Mouse (Mus musculus): ENCODE measurements around the gene Eif2d. TPM values are rescaled to one million over a fixed set of nuclear protein-coding genes. Genes with fewer than 3 reads are reported as not detected.

The Eif2d gene
- polyA plus RNA-seq, 1 experiment from 2014 or later: 48.1 TPM

- ATAC-seq (replicated peaks; ENCODE audit: extremely low read depth, insufficient read depth, low FRiP score): peak; percentile 37; the same call in 1 of the 2 replicates
- no peaks in the 10 kb centered on the region for H3K36me3 ChIP-seq (ENCODE audit: control insufficient read depth, insufficient read depth)
- H3K9ac ChIP-seq (ENCODE audit: low read length): peak overlapping the region; percentile 45
- 29% methylated on average over 12 of the region's 12 CpGs for WGBS
- H3K4me1 ChIP-seq (ENCODE audit: control insufficient read depth, insufficient read depth, low read length): peaks cover 28% of the 10 kb centered on the region
- H3K4me3 ChIP-seq (ENCODE audit: low read length): peak overlapping the region; percentile 37
- no peaks in the 10 kb centered on the region for H3K9me3 ChIP-seq (replicated peaks; ENCODE audit: control insufficient read depth, low read length)
- peak overlapping the region; percentile 54 for H3K27ac ChIP-seq (ENCODE audit: low read length)
- peak overlapping the region; percentile 60 for H3K4me2 ChIP-seq (ENCODE audit: low read depth, low read length)
- H3K27me3 ChIP-seq (ENCODE audit: control insufficient read depth, insufficient read depth, low read length): no peaks in the 10 kb centered on the region
Observed at GRCm38 (mm10) chr1:131233527-131233926, 80.5 kb downstream of the Eif2d start.

- Histone ChIP-seq H3K27me3 (ENCODE audit: control insufficient read depth, insufficient read depth, low read length) (no peaks in the 10 kb centered on the region), H3K36me3 (ENCODE audit: control insufficient read depth, insufficient read depth) (no peaks in the 10 kb centered on the region), H3K9me3 (replicated peaks; ENCODE audit: control insufficient read depth, low read length) (no peaks in the 10 kb centered on the region), H3K9ac (ENCODE audit: low read length) (no peak overlapping the region), H3K27ac (ENCODE audit: low read length) (no peak overlapping the region), H3K4me3 (ENCODE audit: low read length) (no peak overlapping the region), H3K4me2 (ENCODE audit: low read depth, low read length) (no peak overlapping the region), H3K4me1 (ENCODE audit: control insufficient read depth, insufficient read depth, low read length) (peaks cover 27% of the 10 kb centered on the region)
- 46% methylated on average over 7 of the region's 7 CpGs for WGBS
- no peak for ATAC-seq (replicated peaks; ENCODE audit: extremely low read depth, insufficient read depth, low FRiP score)
Observed at GRCm38 (mm10) chr1:131236077-131236476, 83.1 kb downstream of the Eif2d start.

Other genes with a start within 250 kb of the Eif2d start
- not detected in 2 replicates for gene Il20, start 241.7 kb upstream of the Eif2d start, polyA plus RNA-seq (2015; fragmentation: Nextera tagmentation; extraction: Ambion mirVana)
- not detected in 2 replicates for gene Il19, start 213.1 kb upstream of the Eif2d start, polyA plus RNA-seq (2015; fragmentation: Nextera tagmentation; extraction: Ambion mirVana)
- 0.11 and 0.14 TPM in 2 replicates for gene Il10, start 133.3 kb upstream of the Eif2d start, polyA plus RNA-seq (2015; fragmentation: Nextera tagmentation; extraction: Ambion mirVana)
- gene Mapkapk2, start 55.4 kb upstream of the Eif2d start, polyA plus RNA-seq (2015; fragmentation: Nextera tagmentation; extraction: Ambion mirVana): 61.4 and 66.8 TPM in 2 replicates
- gene Dyrk3, start 14.8 kb upstream of the Eif2d start, polyA plus RNA-seq (2015; fragmentation: Nextera tagmentation; extraction: Ambion mirVana): 1.8 and 2.1 TPM in 2 replicates
- gene Rassf5, start 92.1 kb downstream of the Eif2d start, polyA plus RNA-seq (2015; fragmentation: Nextera tagmentation; extraction: Ambion mirVana): 15.0 and 22.5 TPM in 2 replicates
- 4.0 and 5.0 TPM in 2 replicates for gene Ikbke, start 126.4 kb downstream of the Eif2d start, polyA plus RNA-seq (2015; fragmentation: Nextera tagmentation; extraction: Ambion mirVana)

Measured in heart, embryonic 16.5 days (tissue).